Mouse (Mus musculus): ENCODE measurements at regions not wholly inside any gene's neighbourhood (a gene's known extent, or its start where the extent isn't known, plus 50 kb on each side); places are given as distances from the start of the nearest gene placed in this dataset.

DNA sequence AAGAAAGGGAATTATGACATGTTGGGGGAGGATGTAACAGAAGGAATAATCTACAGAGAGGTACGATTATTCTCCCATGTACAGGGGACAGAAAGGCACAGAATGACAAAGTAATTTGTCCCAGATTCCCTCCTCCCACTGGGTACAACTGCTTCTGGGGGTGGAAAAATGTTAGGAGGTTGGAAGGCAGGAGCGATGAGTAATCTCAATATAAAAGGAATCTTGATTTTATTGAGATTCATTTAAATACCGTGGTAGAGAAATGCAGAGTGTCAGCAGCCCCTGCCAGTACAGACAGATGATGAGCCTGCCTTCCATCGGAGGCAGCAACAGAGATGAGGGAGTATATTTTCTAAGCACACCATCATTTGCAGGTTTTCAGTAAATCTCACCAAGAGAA lies 107.1 kb upstream of the Dpt start:
- Histone ChIP-seq H3K4me2 (replicated peaks) (no peak overlapping the region), H3K36me3 (no peaks in the 10 kb centered on the region), H3K4me1 (replicated peaks) (no peaks in the 10 kb centered on the region), H3K9me3 (no peaks in the 10 kb centered on the region), H3K4me3 (replicated peaks) (no peak overlapping the region), H3K27ac (no peak overlapping the region), H3K27me3 (replicated peaks) (no peaks in the 10 kb centered on the region), H3K9ac (no peak overlapping the region)
- no peak for ATAC-seq
- WGBS = 88% methylated on average over 4 of the region's 4 CpGs

GRCm38 (mm10) chr1:164684437-164684836 lies 112.0 kb upstream of the Dpt start:
- Histone ChIP-seq H3K4me3 (replicated peaks) (no peak overlapping the region), H3K9me3 (no peaks in the 10 kb centered on the region), H3K4me2 (replicated peaks) (no peak overlapping the region), H3K4me1 (replicated peaks) (no peaks in the 10 kb centered on the region), H3K36me3 (no peaks in the 10 kb centered on the region), H3K27ac (no peak overlapping the region), H3K9ac (no peak overlapping the region), H3K27me3 (replicated peaks) (no peaks in the 10 kb centered on the region)
- 66% methylated on average over 2 of the region's 2 CpGs for WGBS
- ATAC-seq = no peak

GRCm38 (mm10) chr1:164683788-164684187 lies 112.7 kb upstream of the Dpt start:
- Histone ChIP-seq H3K4me2 (replicated peaks) (no peak overlapping the region), H3K9ac (no peak overlapping the region), H3K9me3 (no peaks in the 10 kb centered on the region), H3K4me1 (replicated peaks) (no peaks in the 10 kb centered on the region), H3K4me3 (replicated peaks) (no peak overlapping the region), H3K36me3 (no peaks in the 10 kb centered on the region), H3K27ac (no peak overlapping the region), H3K27me3 (replicated peaks) (no peaks in the 10 kb centered on the region)
- ATAC-seq = no peak
- 89% methylated on average over 3 of the region's 3 CpGs for WGBS

DNA sequence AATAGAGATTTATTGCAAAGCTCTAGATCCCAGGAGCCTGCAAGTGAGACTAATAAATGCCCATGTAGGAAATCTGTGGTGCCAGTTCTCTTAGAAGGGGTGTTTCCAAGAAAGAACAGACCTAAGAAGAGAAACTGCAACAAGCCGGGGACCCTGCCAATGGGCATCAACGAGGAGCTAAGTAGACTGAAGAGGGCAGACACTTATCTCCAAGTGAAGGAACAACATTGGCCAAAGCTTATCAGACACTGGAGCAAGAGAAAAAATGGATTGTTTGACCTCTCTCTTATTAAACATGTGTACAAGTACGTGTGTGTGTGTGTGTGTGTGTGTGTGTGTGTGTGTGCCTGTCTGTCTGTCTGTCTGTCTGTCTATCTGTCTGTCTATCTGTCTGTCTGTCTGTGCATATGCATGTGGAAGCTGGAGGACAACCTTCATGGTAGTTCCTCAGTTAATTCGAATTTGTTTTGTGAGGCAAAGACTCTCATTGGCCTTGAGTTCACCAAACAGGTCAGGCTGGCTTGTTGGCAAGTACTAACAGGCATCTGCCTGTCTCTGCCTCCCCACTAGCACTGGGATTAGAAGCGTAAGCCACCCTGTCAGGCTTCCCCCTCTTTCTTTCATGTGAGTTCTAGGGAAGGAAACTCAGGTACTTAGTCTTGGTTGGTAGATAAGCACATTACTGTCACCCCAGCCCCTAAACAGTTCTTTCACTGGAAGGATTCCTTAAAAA lies 113.4 kb upstream of the Dpt start:
- no peaks in the 10 kb centered on the region for H3K27me3 ChIP-seq (replicated peaks)

GRCm38 (mm10) chr1:164682426-164682825 lies 114.0 kb upstream of the Dpt start:
- no peak for ATAC-seq
- H3K27ac ChIP-seq = no peak overlapping the region
- H3K27me3 ChIP-seq (replicated peaks) = no peaks in the 10 kb centered on the region
- 88% methylated on average over 6 of the region's 6 CpGs for WGBS
- H3K36me3 ChIP-seq = no peaks in the 10 kb centered on the region
- H3K9ac ChIP-seq = no peak overlapping the region
- H3K4me1 ChIP-seq (replicated peaks) = no peaks in the 10 kb centered on the region
- H3K4me2 ChIP-seq (replicated peaks) = no peak overlapping the region
- no peak overlapping the region for H3K4me3 ChIP-seq (replicated peaks)
- H3K9me3 ChIP-seq = no peaks in the 10 kb centered on the region

More for the DNA sequence above, 113.4 kb upstream of the Dpt start:
- no peak for ATAC-seq
- Histone ChIP-seq H3K9ac (no peak overlapping the region), H3K36me3 (no peaks in the 10 kb centered on the region), H3K4me3 (replicated peaks) (no peak overlapping the region), H3K4me2 (replicated peaks) (no peak overlapping the region), H3K4me1 (replicated peaks) (no peaks in the 10 kb centered on the region), H3K9me3 (no peaks in the 10 kb centered on the region), H3K27ac (no peak overlapping the region)
- 83% methylated on average over 5 of the region's 5 CpGs for WGBS

DNA sequence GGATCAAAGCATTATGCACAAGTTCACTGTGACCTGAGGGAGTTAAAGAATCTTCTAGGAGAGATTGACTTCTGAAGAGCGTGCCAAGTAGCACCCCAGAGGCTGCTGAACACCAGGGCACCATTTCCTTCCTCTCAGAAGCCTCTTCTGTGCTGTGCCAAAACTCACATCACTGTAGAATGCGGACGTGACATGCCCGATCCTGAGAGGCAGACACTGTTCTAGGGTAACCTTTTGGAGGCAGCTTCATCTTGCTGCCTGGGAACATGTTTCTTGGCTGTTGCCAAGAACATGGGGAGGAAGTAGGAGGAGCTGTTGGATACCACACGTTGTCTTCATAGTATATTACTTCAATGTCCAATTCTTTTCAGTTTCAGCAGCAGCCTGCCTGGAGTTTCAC lies 114.9 kb upstream of the Dpt start:
- Histone ChIP-seq H3K9ac (no peak overlapping the region), H3K27me3 (replicated peaks) (no peaks in the 10 kb centered on the region), H3K27ac (no peak overlapping the region), H3K4me1 (replicated peaks) (no peaks in the 10 kb centered on the region), H3K4me3 (replicated peaks) (no peak overlapping the region), H3K36me3 (no peaks in the 10 kb centered on the region), H3K9me3 (no peaks in the 10 kb centered on the region), H3K4me2 (replicated peaks) (no peak overlapping the region)
- 65% methylated on average over 5 of the region's 5 CpGs for WGBS
- no peak for ATAC-seq

DNA sequence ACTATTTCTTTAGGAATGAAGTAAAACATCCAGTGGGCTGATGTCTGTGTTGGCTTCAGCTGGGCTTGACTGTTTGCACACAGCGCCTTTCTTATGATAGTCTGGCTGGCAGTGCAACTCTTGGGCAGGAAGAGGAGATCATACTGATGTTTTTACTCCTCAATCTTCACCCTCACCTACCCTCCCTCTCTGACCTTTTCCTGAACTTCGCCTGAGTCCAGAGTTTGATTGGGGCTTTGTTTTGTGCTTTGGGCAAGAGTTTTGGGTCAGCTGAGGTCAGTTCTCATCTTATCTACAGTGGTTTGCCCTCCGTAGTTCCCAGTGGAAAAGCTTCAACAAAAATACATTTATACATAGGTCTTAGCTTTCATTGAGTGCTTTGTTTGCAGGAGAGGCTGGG lies 118.1 kb upstream of the Dpt start:
- Histone ChIP-seq H3K27me3 (replicated peaks) (no peaks in the 10 kb centered on the region), H3K4me3 (replicated peaks) (no peak overlapping the region), H3K4me2 (replicated peaks) (no peak overlapping the region), H3K9ac (no peak overlapping the region), H3K36me3 (no peaks in the 10 kb centered on the region), H3K4me1 (replicated peaks) (no peaks in the 10 kb centered on the region), H3K9me3 (no peaks in the 10 kb centered on the region), H3K27ac (no peak overlapping the region)
- no peak for ATAC-seq
- WGBS = 47% methylated on average over 3 of the region's 3 CpGs

DNA sequence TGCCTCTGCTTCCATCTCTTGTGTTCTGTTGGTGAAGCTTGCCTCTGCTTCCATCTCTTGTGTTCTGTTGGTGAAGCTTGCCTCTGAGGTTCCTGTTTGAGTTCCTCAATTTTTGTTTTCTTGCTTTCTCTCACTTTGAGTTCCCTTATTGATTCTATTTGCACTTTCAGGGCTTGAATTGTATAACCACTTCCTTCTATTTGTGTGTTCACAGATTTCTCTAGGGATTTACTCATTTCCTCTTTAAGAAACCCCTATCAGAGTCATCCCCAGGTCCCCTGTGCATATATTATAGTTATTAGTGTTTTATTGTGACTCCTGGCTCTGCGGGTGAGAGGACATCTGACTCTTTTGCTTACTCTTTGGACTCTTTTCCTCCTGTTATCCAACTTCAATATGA lies 144.2 kb upstream of the Dpt start:
- Histone ChIP-seq H3K4me1 (replicated peaks) (no peaks in the 10 kb centered on the region), H3K36me3 (no peaks in the 10 kb centered on the region), H3K4me2 (replicated peaks) (no peak overlapping the region), H3K9me3 (no peaks in the 10 kb centered on the region), H3K4me3 (replicated peaks) (no peak overlapping the region), H3K27me3 (replicated peaks) (no peaks in the 10 kb centered on the region), H3K27ac (no peak overlapping the region), H3K9ac (no peak overlapping the region)
- no peak for ATAC-seq
- WGBS = 90% methylated on average over 1 of the region's 1 CpGs

DNA sequence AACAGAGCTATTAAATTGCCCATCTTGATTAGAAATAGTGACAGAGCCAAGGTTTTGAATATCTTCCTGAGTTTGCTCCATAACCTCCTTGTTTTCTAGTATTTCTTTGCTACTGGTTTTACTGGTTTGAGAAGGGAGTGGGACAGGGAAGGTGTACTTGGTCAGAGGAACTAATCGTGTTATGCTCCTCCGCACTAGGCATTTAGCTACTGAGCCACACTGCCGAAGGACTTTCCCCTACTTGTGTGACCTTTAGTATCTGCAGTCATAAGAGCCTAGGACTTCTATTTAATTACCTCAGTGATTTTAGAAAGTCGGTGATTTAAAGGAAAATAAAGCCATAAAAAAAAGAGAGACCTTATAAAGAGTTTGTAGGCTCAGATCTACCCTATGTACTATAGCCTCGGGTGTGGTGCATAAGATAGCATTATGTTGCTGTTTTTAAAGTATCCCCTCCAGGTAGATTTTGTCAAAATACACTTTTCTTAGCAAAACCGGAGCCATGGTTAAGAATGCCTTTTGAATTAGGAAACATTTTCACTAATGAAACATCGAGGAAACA lies 158.5 kb upstream of the Dpt start:
- peak; percentile 70; the same call in 1 of the 2 replicates for ATAC-seq
- Histone ChIP-seq H3K9ac (no peak overlapping the region), H3K9me3 (no peaks in the 10 kb centered on the region), H3K27ac (no peak overlapping the region), H3K36me3 (no peaks in the 10 kb centered on the region), H3K27me3 (replicated peaks) (no peaks in the 10 kb centered on the region), H3K4me3 (replicated peaks) (no peak overlapping the region), H3K4me1 (replicated peaks) (no peaks in the 10 kb centered on the region), H3K4me2 (replicated peaks) (no peak overlapping the region)
- WGBS = 75% methylated on average over 7 of the region's 7 CpGs

- WGBS = 76% methylated on average over 6 of the region's 6 CpGs
- ATAC-seq = no peak
- Histone ChIP-seq H3K4me3 (replicated peaks) (no peak overlapping the region), H3K9me3 (no peaks in the 10 kb centered on the region), H3K9ac (no peak overlapping the region), H3K4me2 (replicated peaks) (no peak overlapping the region), H3K27ac (no peak overlapping the region), H3K27me3 (replicated peaks) (no peaks in the 10 kb centered on the region), H3K4me1 (replicated peaks) (no peaks in the 10 kb centered on the region), H3K36me3 (no peaks in the 10 kb centered on the region)
Observed at GRCm38 (mm10) chr1:164631679-164632078, 164.8 kb upstream of the Dpt start.

- Histone ChIP-seq H3K4me1 (replicated peaks) (no peaks in the 10 kb centered on the region), H3K4me2 (replicated peaks) (no peak overlapping the region), H3K27ac (no peak overlapping the region), H3K9ac (no peak overlapping the region), H3K36me3 (no peaks in the 10 kb centered on the region), H3K4me3 (replicated peaks) (no peak overlapping the region), H3K9me3 (no peaks in the 10 kb centered on the region), H3K27me3 (replicated peaks) (no peaks in the 10 kb centered on the region)
- no peak for ATAC-seq
- 80% methylated on average over 8 of the region's 8 CpGs for WGBS
Observed at GRCm38 (mm10) chr1:164628840-164629239, 167.6 kb upstream of the Dpt start.

- Histone ChIP-seq H3K4me3 (replicated peaks) (no peak overlapping the region), H3K36me3 (no peaks in the 10 kb centered on the region), H3K27me3 (replicated peaks) (no peaks in the 10 kb centered on the region), H3K27ac (no peak overlapping the region), H3K4me2 (replicated peaks) (no peak overlapping the region), H3K9me3 (no peaks in the 10 kb centered on the region), H3K9ac (no peak overlapping the region), H3K4me1 (replicated peaks) (no peaks in the 10 kb centered on the region)
- no peak for ATAC-seq
- WGBS = 95% methylated on average over 4 of the region's 4 CpGs
Observed at GRCm38 (mm10) chr1:164622946-164623345, 164.8 kb upstream of the Atp1b1 start.

GRCm38 (mm10) chr1:164622417-164622816 lies 164.3 kb upstream of the Atp1b1 start:
- no peak overlapping the region for H3K9ac ChIP-seq
- H3K9me3 ChIP-seq = no peaks in the 10 kb centered on the region
- WGBS = 93% methylated on average over 3 of the region's 3 CpGs
- no peak overlapping the region for H3K4me2 ChIP-seq (replicated peaks)
- H3K4me1 ChIP-seq (replicated peaks) = no peaks in the 10 kb centered on the region
- no peak for ATAC-seq
- no peak overlapping the region for H3K4me3 ChIP-seq (replicated peaks)
- no peaks in the 10 kb centered on the region for H3K27me3 ChIP-seq (replicated peaks)
- H3K36me3 ChIP-seq = no peaks in the 10 kb centered on the region
- H3K27ac ChIP-seq = no peak overlapping the region

Measured in intestine, embryonic 15.5 days (tissue).